Mouse (Mus musculus) ES-E14 (cell line): Measurements from ENCODE around the gene Muc13. TPM values are rescaled to one million over a fixed set of nuclear protein-coding genes. Genes with fewer than 3 reads are reported as not detected.

Experiments used
- DNase-seq: peaks from one replicate; pipeline ENCODE4 v3.0.0-alpha.2; 2013; ENCODE audit warnings: low read depth, low spot score
- H3K27ac ChIP-seq: 2 replicates; pipeline ENCODE4 v1.5.1; 2012; ENCODE audit warnings: low read depth, mild to moderate bottlenecking, low read length, moderate library complexity, mixed read lengths; ENCODE audit not compliant: poor library complexity, insufficient read depth, severe bottlenecking
- H3K36me3 ChIP-seq: 2 replicates; pipeline ENCODE4 v1.6.1; 2012; ENCODE audit warnings: mild to moderate bottlenecking, low read length, moderate library complexity, mixed read lengths; ENCODE audit not compliant: control insufficient read depth, poor library complexity, insufficient read depth, severe bottlenecking
- H3K4me1 ChIP-seq, 2 experiments: fragments of 150-350 bp in 1 of 2; sonication (generic) in 1 of 2; 2 replicates each; pipeline ENCODE4 v1.6.1; 2012; ENCODE audit warnings: low read length in 2 of 2, mild to moderate bottlenecking in 1 of 2, mixed read lengths in 1 of 2; ENCODE audit not compliant: control insufficient read depth in 2 of 2, insufficient read depth in 2 of 2, poor library complexity in 1 of 2
- H3K4me3 ChIP-seq, 2 experiments: fragments of 150-350 bp in 1 of 2; sonication (generic) in 1 of 2; 2 replicates each; pipeline ENCODE4 v1.5.1; 2012; ENCODE audit warnings: low read length in 2 of 2, low read depth in 1 of 2, mild to moderate bottlenecking in 1 of 2, mixed read lengths in 1 of 2; ENCODE audit not compliant: insufficient read depth in 1 of 2, poor library complexity in 1 of 2, severe bottlenecking in 1 of 2
- H3K9ac ChIP-seq: 2 replicates; pipeline ENCODE4 v1.6.1; 2012; ENCODE audit warnings: low read depth, mild to moderate bottlenecking, low read length, mixed read lengths; ENCODE audit not compliant: poor library complexity, insufficient read depth, severe bottlenecking
- H3K9me3 ChIP-seq: fragments of 150-350 bp; sonication (generic); 2 replicates; pipeline ENCODE4 v1.6.1; 2012; ENCODE audit warnings: low read depth, mild to moderate bottlenecking, low read length; ENCODE audit not compliant: control insufficient read depth, insufficient read depth
- CHD2 ChIP-seq: IDR thresholded peaks from 2 replicates; pipeline ENCODE4 v1.6.1; 2014; ENCODE audit warnings: mild to moderate bottlenecking, low read depth, low read length, inconsistent platforms
- HCFC1 ChIP-seq: IDR thresholded peaks from 2 replicates; pipeline ENCODE4 v1.6.1; 2012; ENCODE audit warnings: low read length, inconsistent platforms, borderline replicate concordance; ENCODE audit not compliant: insufficient read depth
- MAFK ChIP-seq: IDR thresholded peaks from 2 replicates; pipeline ENCODE4 v1.6.1; 2014; ENCODE audit warnings: mild to moderate bottlenecking, low read depth, low read length, inconsistent platforms; ENCODE audit not compliant: insufficient read depth
- ZC3H11A ChIP-seq: IDR thresholded peaks from 2 replicates; pipeline ENCODE4 v1.6.1; 2012; ENCODE audit warnings: low read depth, mild to moderate bottlenecking, inconsistent platforms, low read length, borderline replicate concordance
- ZNF384 ChIP-seq: IDR thresholded peaks from 2 replicates; pipeline ENCODE4 v1.6.1; 2012; ENCODE audit warnings: low read depth, low read length, inconsistent platforms
- in situ Hi-C, 2 experiments: fragments of 600-800 bp; cut with MboI; formaldehyde crosslinking; loops; one replicate each; pipeline ENCODE4 v1.15.1; 2025; ENCODE audit warnings: low sequenced_read_pairs in 2 of 2, inconsistent platforms in 1 of 2; ENCODE audit not compliant: unreplicated experiment in 2 of 2
- total RNA-seq: library from RNA; depleted of rRNA; stranded (reverse); fragments of 300-350 nt; gene quantifications from 2 replicates; pipeline ENCODE4 v1.2.3, GENCODE M21; 2012

Gene Muc13
- total RNA-seq, 1 experiment: 0.22 TPM

- TF ChIP-seq HCFC1 (no peak), CHD2 (no peak), ZC3H11A (no peak), MAFK (no peak), ZNF384 (no peak)
- no peak overlapping the region for H3K9ac ChIP-seq
- in situ Hi-C loops: no loop called here
- no peaks in the 10 kb centered on the region for H3K9me3 ChIP-seq
- H3K4me1 ChIP-seq: peaks cover 2 to 12% of the 10 kb centered on the region in 2 experiments; a peak in 2 of 4 replicates
- H3K27ac ChIP-seq: no peak overlapping the region
- H3K4me3 ChIP-seq: no peak overlapping the region
- no peaks in the 10 kb centered on the region for H3K36me3 ChIP-seq
- DNase-seq: no peak
Measured at GRCm38 (mm10) chr16:33752904-33753578, 40.8 kb upstream of the Muc13 start.

- in situ Hi-C loops: no loop called here
- H3K4me1 ChIP-seq: peaks cover 2 to 12% of the 10 kb centered on the region in 2 experiments; a peak in 3 of 4 replicates
- TF ChIP-seq MAFK (no peak), HCFC1 (no peak), ZC3H11A (no peak), ZNF384 (no peak), CHD2 (no peak)
- no peak overlapping the region for H3K9ac ChIP-seq
- H3K4me3 ChIP-seq: no peak overlapping the region
- no peak overlapping the region for H3K27ac ChIP-seq
- no peaks in the 10 kb centered on the region for H3K36me3 ChIP-seq
- no peak for DNase-seq
- H3K9me3 ChIP-seq: no peaks in the 10 kb centered on the region
Measured at GRCm38 (mm10) chr16:33755293-33755692, 38.5 kb upstream of the Muc13 start.

GRCm38 (mm10) chr16:33755961-33756360 is 37.9 kb upstream of the Muc13 start:
- H3K4me1 ChIP-seq: peaks cover under 1 to 15% of the 10 kb centered on the region in 2 experiments; a peak in 3 of 4 replicates
- no peaks in the 10 kb centered on the region for H3K9me3 ChIP-seq
- no peak for DNase-seq
- H3K36me3 ChIP-seq: no peaks in the 10 kb centered on the region
- no peak overlapping the region for H3K9ac ChIP-seq
- H3K27ac ChIP-seq: no peak overlapping the region
- in situ Hi-C loops: no loop called here
- TF ChIP-seq ZC3H11A: no peak
- no peak for TF ChIP-seq MAFK
- TF ChIP-seq CHD2: no peak
- no peak for TF ChIP-seq HCFC1
- no peak for TF ChIP-seq ZNF384
- H3K4me3 ChIP-seq: no peak overlapping the region

DNA sequence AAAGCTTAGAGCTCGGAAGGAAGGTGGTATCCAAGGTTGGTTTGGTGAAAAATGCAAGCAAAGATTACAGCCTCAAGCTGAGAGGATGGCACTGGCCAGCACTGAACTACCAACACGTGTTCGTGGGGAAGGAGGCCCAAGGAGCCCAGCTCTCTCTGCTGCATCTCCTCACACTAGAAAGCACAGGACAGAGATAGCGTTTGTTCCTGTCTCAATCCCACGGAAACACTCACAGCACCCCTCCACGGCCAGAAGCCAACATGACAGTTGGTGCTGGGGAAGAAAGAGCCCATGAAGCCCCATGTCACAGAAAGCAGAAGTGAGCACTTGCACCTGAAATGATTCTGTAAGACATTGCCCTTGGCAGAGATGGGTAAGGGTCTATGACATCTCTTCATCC is 37.4 kb upstream of the Muc13 start:
- Histone ChIP-seq H3K36me3 (no peaks in the 10 kb centered on the region), H3K4me1 (peaks cover 0 to 15% of the 10 kb centered on the region in 2 experiments; a peak in 2 of 4 replicates), H3K4me3 (no peak overlapping the region), H3K9me3 (no peaks in the 10 kb centered on the region), H3K9ac (no peak overlapping the region), H3K27ac (no peak overlapping the region)
- no peak for DNase-seq
- TF ChIP-seq MAFK: no peak
- no peak for TF ChIP-seq ZNF384
- TF ChIP-seq ZC3H11A: no peak
- no peak for TF ChIP-seq HCFC1
- TF ChIP-seq CHD2: no peak
- in situ Hi-C loops: no loop called here
